Mouse (Mus musculus) retina, postnatal 7 days (tissue): ENCODE results near the gene Lzic.

ENCODE experiments used
- DNase-seq: peaks from one replicate; pipeline ENCODE4 v3.0.0-alpha.2; 2012; ENCODE audit warnings: low read depth, low spot score

Gene Lzic

GRCm38 (mm10) chr4:149526330-149526729, 41.3 kb downstream of the Lzic start:
- DNase-seq, result no peak

- no peak for DNase-seq
These were observed 42.8 kb downstream of the Lzic start for GRCm38 (mm10) chr4:149527621-149528354.

GRCm38 (mm10) chr4:149529691-149530090, 44.7 kb downstream of the Lzic start:
- no peak for DNase-seq

GRCm38 (mm10) chr4:149539441-149539840, 54.4 kb downstream of the Lzic start:
- DNase-seq, result no peak

GRCm38 (mm10) chr4:149541935-149542334, 56.9 kb downstream of the Lzic start:
- DNase-seq, result no peak

- no peak for DNase-seq
These were observed 57.4 kb downstream of the Lzic start for GRCm38 (mm10) chr4:149542431-149542830.

GRCm38 (mm10) chr4:149542927-149543553, 58.0 kb downstream of the Lzic start:
- peak; percentile 88 for DNase-seq

- no peak for DNase-seq
These were observed 59.9 kb downstream of the Lzic start for GRCm38 (mm10) chr4:149544892-149545291.
